Mouse (Mus musculus): ENCODE measurements around the gene Gm2431. TPM values are rescaled to one million over a fixed set of nuclear protein-coding genes. Genes with fewer than 3 reads are reported as not detected.
"Not testable (repeated sequence)": the region's sequence is repeated elsewhere in the genome, so short reads cannot be mapped to it uniquely, and the experiment has no call there.

Gene Gm2431
- total and polyA plus RNA-seq, 3 experiments: not detected

DNA sequence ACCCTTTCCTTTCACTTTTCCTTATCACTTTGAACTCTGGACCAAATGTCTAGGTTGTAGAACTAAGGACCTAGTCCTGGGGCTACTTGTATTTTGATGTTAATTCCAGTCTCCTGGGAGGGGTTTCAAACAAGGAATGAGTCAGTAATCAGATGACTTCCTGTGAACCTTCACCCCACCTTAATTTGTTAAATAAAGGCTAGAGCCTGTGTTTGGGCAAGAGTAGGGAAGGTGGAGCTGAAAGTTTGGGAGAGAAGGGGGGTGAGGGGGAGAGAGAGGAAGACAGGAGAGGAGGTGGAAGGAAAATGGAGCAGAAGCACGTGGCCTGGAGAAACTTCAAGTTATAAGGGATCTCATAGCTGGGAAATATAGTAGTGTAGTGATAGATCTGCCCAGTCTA lies 26.6 kb downstream of the Gm2431 start:
- no peaks in the 10 kb centered on the region for H3K79me2 ChIP-seq (replicated peaks; ENCODE audit: control insufficient read depth, extremely low read depth, insufficient read depth, poor library complexity, severe bottlenecking)
- H3K27ac ChIP-seq (ENCODE audit: insufficient read depth, low read depth): no peak overlapping the region
- in situ Hi-C loops (cut with MboI; ENCODE audit: low pct_ligation_motif_present, low pct_unique_long_range_greater_than_20kb, low sequenced_read_pairs) (no loop called here), dilution Hi-C loops (cut with MboI; ENCODE audit: extremely low pct_ligation_motif_present, extremely low pct_unique_long_range_greater_than_20kb, low sequenced_read_pairs) (no loop called here)
- H3K4me1 ChIP-seq (ENCODE audit: control insufficient read depth in 1 of 2, insufficient read depth in 2 of 2): no peaks in the 10 kb centered on the region
- TF ChIP-seq HCFC1 (IDR thresholded peaks at IDR 0.05; ENCODE audit: low read depth, low read length) (no peak), RCOR1 (conservative IDR thresholded peaks at IDR 0.05; ENCODE audit: low read depth, low read length) (no peak), SMC3 (IDR thresholded peaks at IDR 0.05; ENCODE audit: low read depth, low read length) (no peak), USF2 (conservative IDR thresholded peaks at IDR 0.05; ENCODE audit: low read depth, low read length) (no peak), POLR2A (IDR thresholded peaks at IDR 0.05; ENCODE audit: low read depth, low read length) (no peak), PAX5 (IDR thresholded peaks at IDR 0.05; ENCODE audit: low read length) (no peak), UBTF (IDR thresholded peaks at IDR 0.05; ENCODE audit: low read depth, low read length) (no peak), CHD1 (IDR thresholded peaks at IDR 0.05; ENCODE audit: low read depth, low read length) (no peak), GABPA (IDR thresholded peaks at IDR 0.05; ENCODE audit: insufficient replicate concordance, low read depth, low read length) (no peak), MYC (IDR thresholded peaks at IDR 0.05; ENCODE audit: low read depth, low read length) (no peak), SIN3A (IDR thresholded peaks at IDR 0.05; ENCODE audit: low read length) (no peak), MAZ (IDR thresholded peaks at IDR 0.05; ENCODE audit: low read depth, low read length) (no peak), CTCF (conservative IDR thresholded peaks at IDR 0.05 in 1 of 2, IDR thresholded peaks at IDR 0.05 in 1 of 2; ENCODE audit: low read depth in 2 of 2, low read length in 2 of 2) (no peak), KAT2A (IDR thresholded peaks at IDR 0.05; ENCODE audit: insufficient replicate concordance, low read length) (no peak), CHD2 (IDR thresholded peaks at IDR 0.05; ENCODE audit: low read length) (no peak), EP300 (IDR thresholded peaks at IDR 0.05; ENCODE audit: low read length) (no peak)
- peaks cover 52% of the 10 kb centered on the region for H3K27me3 ChIP-seq (replicated peaks)
- H3K9me3 ChIP-seq (replicated peaks; ENCODE audit: low read length): peaks cover 14% of the 10 kb centered on the region
- DNase-seq (ENCODE audit: extremely low read depth): no peak
- H3K4me3 ChIP-seq (replicated peaks in 1 of 3; ENCODE audit: low read depth in 2 of 3, low read length in 2 of 3, poor library complexity in 1 of 3): no peak overlapping the region
- no peaks in the 10 kb centered on the region for H3K36me3 ChIP-seq (replicated peaks in 1 of 2; ENCODE audit: control insufficient read depth in 1 of 2, insufficient read depth in 1 of 2, low read length in 1 of 2)
- no peak overlapping the region for H3K4me2 ChIP-seq (ENCODE audit: insufficient read depth, low read depth, poor library complexity, severe bottlenecking)
- H3K9ac ChIP-seq (ENCODE audit: insufficient read depth, low read depth): no peak overlapping the region

DNA sequence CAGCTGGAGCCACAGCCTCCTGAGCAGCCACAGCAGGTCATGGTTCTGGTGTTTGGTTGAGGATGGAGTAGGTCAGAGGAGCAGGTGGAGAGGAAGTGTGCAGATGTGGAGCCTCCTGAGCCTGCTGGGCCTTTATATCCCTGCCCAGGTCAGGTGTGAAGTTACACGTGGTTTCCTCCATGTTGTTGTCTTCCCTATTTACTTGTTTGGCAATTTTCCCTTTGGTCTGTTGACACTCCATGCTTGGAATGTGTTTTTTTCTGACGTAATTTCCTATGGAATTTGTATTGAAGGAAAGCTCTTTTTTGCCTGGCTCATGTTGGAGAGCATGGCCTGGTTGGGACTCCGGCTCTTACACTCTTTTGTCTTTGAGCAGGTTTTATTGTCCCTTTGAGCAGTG lies 28.3 kb downstream of the Gm2431 start, which contains the start of gene Krtap5-5:
Gene Krtap5-5, minus strand, starts transcription at position 101 of the 400 bp plus-strand sequence.
- H3K9ac ChIP-seq (ENCODE audit: insufficient read depth, low read depth); H3K79me2 ChIP-seq (replicated peaks; ENCODE audit: control insufficient read depth, extremely low read depth, insufficient read depth, poor library complexity, severe bottlenecking); DNase-seq (ENCODE audit: extremely low read depth); H3K4me2 ChIP-seq (ENCODE audit: insufficient read depth, low read depth, poor library complexity, severe bottlenecking); in situ Hi-C loops (cut with MboI; ENCODE audit: low pct_ligation_motif_present, low pct_unique_long_range_greater_than_20kb, low sequenced_read_pairs); H3K4me1 ChIP-seq (ENCODE audit: control insufficient read depth in 1 of 2, insufficient read depth in 2 of 2); H3K36me3 ChIP-seq (replicated peaks in 1 of 2; ENCODE audit: control insufficient read depth in 1 of 2, insufficient read depth in 1 of 2, low read length in 1 of 2); dilution Hi-C loops (cut with MboI; ENCODE audit: extremely low pct_ligation_motif_present, extremely low pct_unique_long_range_greater_than_20kb, low sequenced_read_pairs); H3K4me3 ChIP-seq (replicated peaks in 1 of 3; ENCODE audit: low read depth in 2 of 3, low read length in 2 of 3, poor library complexity in 1 of 3); H3K27ac ChIP-seq (ENCODE audit: insufficient read depth, low read depth); H3K9me3 ChIP-seq (replicated peaks; ENCODE audit: low read length): not testable (repeated sequence)
- H3K27me3 ChIP-seq (replicated peaks): peaks cover 63% of the 10 kb centered on the region

DNA sequence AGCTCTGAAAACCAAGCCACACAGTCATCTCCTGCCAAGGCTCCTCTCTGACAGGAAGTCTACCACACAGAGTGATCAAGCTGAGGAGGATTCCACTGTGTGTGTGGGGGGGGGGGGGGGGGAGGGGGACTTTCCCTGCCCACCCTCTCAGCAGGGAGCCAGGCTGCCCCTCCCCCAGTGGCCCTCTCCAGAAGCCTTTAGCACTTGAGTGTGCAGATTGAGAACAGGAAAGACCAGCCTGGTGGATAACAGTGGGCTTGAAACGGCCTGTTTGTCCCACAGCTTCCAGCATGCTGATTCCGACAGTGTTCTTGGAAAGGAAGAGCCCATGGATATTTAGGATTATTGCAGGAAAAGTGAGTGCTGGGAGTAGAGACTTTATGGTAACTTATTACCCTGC lies 33.6 kb downstream of the Gm2431 start:
- Histone ChIP-seq H3K79me2 (replicated peaks; ENCODE audit: control insufficient read depth, extremely low read depth, insufficient read depth, poor library complexity, severe bottlenecking) (no peaks in the 10 kb centered on the region), H3K27ac (ENCODE audit: insufficient read depth, low read depth) (no peak overlapping the region), H3K4me3 (replicated peaks in 1 of 3; ENCODE audit: low read depth in 2 of 3, low read length in 2 of 3, poor library complexity in 1 of 3) (no peak overlapping the region), H3K27me3 (replicated peaks) (peaks cover 52% of the 10 kb centered on the region), H3K4me2 (ENCODE audit: insufficient read depth, low read depth, poor library complexity, severe bottlenecking) (no peak overlapping the region), H3K9ac (ENCODE audit: insufficient read depth, low read depth) (no peak overlapping the region), H3K4me1 (ENCODE audit: control insufficient read depth in 1 of 2, insufficient read depth in 2 of 2) (no peaks in the 10 kb centered on the region), H3K9me3 (replicated peaks; ENCODE audit: low read length) (peaks cover 3% of the 10 kb centered on the region), H3K36me3 (replicated peaks in 1 of 2; ENCODE audit: control insufficient read depth in 1 of 2, insufficient read depth in 1 of 2, low read length in 1 of 2) (no peaks in the 10 kb centered on the region)
- no peak for DNase-seq (ENCODE audit: extremely low read depth)
- in situ Hi-C loops (cut with MboI; ENCODE audit: low pct_ligation_motif_present, low pct_unique_long_range_greater_than_20kb, low sequenced_read_pairs): no loop called here
- dilution Hi-C loops (cut with MboI; ENCODE audit: extremely low pct_ligation_motif_present, extremely low pct_unique_long_range_greater_than_20kb, low sequenced_read_pairs): no loop called here
- TF ChIP-seq KAT2A (IDR thresholded peaks at IDR 0.05; ENCODE audit: insufficient replicate concordance, low read length) (no peak), MAFK (IDR thresholded peaks at IDR 0.05; ENCODE audit: insufficient replicate concordance, low read length) (no peak), CHD2 (IDR thresholded peaks at IDR 0.05; ENCODE audit: low read length) (no peak), POLR2AphosphoS2 (IDR thresholded peaks at IDR 0.05; ENCODE audit: low read depth, low read length) (no peak), USF2 (conservative IDR thresholded peaks at IDR 0.05; ENCODE audit: low read depth, low read length) (no peak), MXI1 (IDR thresholded peaks at IDR 0.05; ENCODE audit: low read depth, low read length) (no peak), HCFC1 (IDR thresholded peaks at IDR 0.05; ENCODE audit: low read depth, low read length) (no peak), EP300 (IDR thresholded peaks at IDR 0.05; ENCODE audit: low read length) (no peak)

DNA sequence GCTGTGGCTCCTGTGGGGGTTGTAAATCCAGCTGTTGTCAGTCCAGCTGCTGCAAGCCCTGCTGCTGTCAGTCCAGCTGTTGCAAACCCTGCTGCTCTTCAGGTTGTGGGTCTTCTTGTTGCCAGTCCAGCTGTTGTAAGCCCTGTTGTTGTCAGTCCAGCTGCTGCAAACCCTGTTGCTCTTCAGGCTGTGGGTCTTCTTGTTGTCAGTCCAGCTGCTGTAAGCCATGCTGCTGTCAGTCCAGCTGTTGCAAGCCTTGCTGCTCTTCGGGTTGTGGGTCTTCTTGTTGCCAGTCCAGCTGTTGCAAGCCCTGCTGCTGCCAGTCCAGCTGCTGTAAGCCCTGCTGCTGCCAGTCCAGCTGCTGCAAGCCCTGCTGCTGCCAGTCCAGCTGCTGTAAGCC lies 46.0 kb downstream of the Gm2431 start:
- H3K9me3 ChIP-seq (replicated peaks; ENCODE audit: low read length); dilution Hi-C loops (cut with MboI; ENCODE audit: extremely low pct_ligation_motif_present, extremely low pct_unique_long_range_greater_than_20kb, low sequenced_read_pairs): not testable (repeated sequence)

More for the DNA sequence above, 46.0 kb downstream of the Gm2431 start:
- DNase-seq (ENCODE audit: extremely low read depth); H3K9ac ChIP-seq (ENCODE audit: insufficient read depth, low read depth); H3K36me3 ChIP-seq (replicated peaks in 1 of 2; ENCODE audit: control insufficient read depth in 1 of 2, insufficient read depth in 1 of 2, low read length in 1 of 2); H3K4me1 ChIP-seq (ENCODE audit: control insufficient read depth in 1 of 2, insufficient read depth in 2 of 2); H3K27ac ChIP-seq (ENCODE audit: insufficient read depth, low read depth); in situ Hi-C loops (cut with MboI; ENCODE audit: low pct_ligation_motif_present, low pct_unique_long_range_greater_than_20kb, low sequenced_read_pairs); H3K4me3 ChIP-seq (replicated peaks in 1 of 3; ENCODE audit: low read depth in 2 of 3, low read length in 2 of 3, poor library complexity in 1 of 3); H3K79me2 ChIP-seq (replicated peaks; ENCODE audit: control insufficient read depth, extremely low read depth, insufficient read depth, poor library complexity, severe bottlenecking); H3K4me2 ChIP-seq (ENCODE audit: insufficient read depth, low read depth, poor library complexity, severe bottlenecking): not testable (repeated sequence)
- H3K27me3 ChIP-seq (replicated peaks): peaks cover 55% of the 10 kb centered on the region

Data from CH12.LX (cell line).